Mouse (Mus musculus) c-Kit-positive CD71-negative TER-119-negative erythroid progenitor cells, embryonic 14.5 days (primary cell): ENCODE results near the gene Epha6.
A peak's percentile ranks its signal among the peaks of the same experiment; 100 is the strongest.

Experiments
- DNase-seq: peaks from one replicate; pipeline ENCODE4 v3.0.0-alpha.2; 2013; ENCODE audit warnings: low read depth

Gene Epha6

GRCm38 (mm10) chr16:59639985-59640384, 965.3 kb downstream of the Epha6 start:
- no peak for DNase-seq

- peak; percentile 76 for DNase-seq
These were observed 966.1 kb downstream of the Epha6 start, which contains the start of gene Arl6 for GRCm38 (mm10) chr16:59639102-59639691. TSS of gene Arl6 (minus strand) at chr16:59639391.

GRCm38 (mm10) chr16:59634598-59634997, 970.7 kb downstream of the Epha6 start:
- DNase-seq = no peak

GRCm38 (mm10) chr16:59621554-59621953, 983.8 kb downstream of the Epha6 start:
- DNase-seq = no peak

GRCm38 (mm10) chr16:59617167-59617566, 988.2 kb downstream of the Epha6 start:
- DNase-seq = no peak

GRCm38 (mm10) chr16:59615675-59616074, 989.7 kb downstream of the Epha6 start:
- DNase-seq = no peak

- no peak for DNase-seq
These were observed 994.6 kb downstream of the Epha6 start for GRCm38 (mm10) chr16:59610750-59611149.

GRCm38 (mm10) chr16:59604078-59604781, 1001.1 kb downstream of the Epha6 start:
- peak; percentile 28 for DNase-seq
